Mouse (Mus musculus) NIH3T3 (cell line): ENCODE data around the gene Tmem240.
A peak's percentile ranks its signal among the peaks of the same experiment; 100 is the strongest.
"Not testable (repeated sequence)": the region's sequence is repeated elsewhere in the genome, so short reads cannot be mapped to it uniquely, and the experiment has no call there.

ENCODE experiments used
- DNase-seq: peaks from one replicate; pipeline ENCODE4 v3.0.0-alpha.2; 2012; ENCODE audit warnings: low read depth

The Tmem240 gene

DNA sequence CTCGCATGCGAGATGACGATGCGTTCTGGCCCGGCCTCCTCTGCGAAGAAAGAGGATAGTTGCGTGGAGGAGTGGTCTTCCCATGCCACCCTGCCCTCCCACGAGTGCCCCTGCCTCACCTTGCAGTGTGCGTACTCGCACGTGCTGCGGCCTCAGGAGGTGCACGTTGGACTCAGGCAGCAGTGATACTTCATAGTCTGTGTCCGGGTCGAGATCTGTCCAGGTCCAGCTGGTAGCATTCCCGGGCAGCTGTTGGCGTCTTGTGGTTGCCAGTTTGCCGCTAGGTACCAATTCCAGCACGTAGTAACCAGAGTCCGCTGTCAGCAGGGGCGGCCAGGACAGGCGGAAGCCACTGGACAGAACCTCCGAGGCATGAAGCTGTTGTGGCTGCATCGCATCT lies 36.0 kb downstream of the Tmem240 start:
- DNase-seq: no peak

DNA sequence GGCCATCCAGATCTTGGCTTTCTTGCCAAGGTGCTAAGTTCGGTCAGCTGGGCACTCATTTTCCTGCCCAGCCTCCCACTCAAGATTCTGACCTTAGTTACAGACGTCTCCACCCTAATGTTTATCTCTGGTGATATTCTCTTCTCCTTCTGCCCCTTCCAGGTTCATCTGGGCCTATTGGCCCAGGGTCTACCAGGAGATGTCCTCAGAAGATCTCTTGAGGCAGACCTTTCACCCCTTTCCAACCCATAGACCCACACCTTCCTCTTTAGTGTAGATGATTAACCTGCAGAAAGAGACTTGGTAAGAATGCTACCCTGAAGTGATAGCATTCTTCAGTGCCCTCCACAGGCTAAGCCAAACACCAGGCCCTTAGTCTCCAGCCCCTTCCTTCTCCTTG lies 37.1 kb downstream of the Tmem240 start:
- DNase-seq: no peak

DNA sequence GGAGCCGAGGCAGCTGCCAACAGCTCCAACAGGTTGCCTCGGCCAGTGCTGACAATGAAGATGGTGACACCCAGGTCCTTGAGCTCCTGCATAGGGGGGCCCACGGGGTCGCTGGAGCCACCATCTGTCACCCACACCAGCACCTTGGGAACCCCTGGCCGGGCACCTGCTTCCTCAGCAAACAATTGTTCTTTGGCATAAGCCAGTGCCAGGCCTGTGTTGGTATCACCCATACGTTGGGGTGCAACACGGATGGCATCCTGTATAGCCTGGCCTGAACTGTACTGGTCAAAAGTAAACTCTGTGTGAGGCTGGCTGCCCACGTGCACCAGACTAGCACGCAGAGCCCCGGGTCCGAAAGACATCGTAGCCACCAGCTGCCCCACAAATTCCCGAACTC lies 38.2 kb downstream of the Tmem240 start:
- no peak for DNase-seq

DNA sequence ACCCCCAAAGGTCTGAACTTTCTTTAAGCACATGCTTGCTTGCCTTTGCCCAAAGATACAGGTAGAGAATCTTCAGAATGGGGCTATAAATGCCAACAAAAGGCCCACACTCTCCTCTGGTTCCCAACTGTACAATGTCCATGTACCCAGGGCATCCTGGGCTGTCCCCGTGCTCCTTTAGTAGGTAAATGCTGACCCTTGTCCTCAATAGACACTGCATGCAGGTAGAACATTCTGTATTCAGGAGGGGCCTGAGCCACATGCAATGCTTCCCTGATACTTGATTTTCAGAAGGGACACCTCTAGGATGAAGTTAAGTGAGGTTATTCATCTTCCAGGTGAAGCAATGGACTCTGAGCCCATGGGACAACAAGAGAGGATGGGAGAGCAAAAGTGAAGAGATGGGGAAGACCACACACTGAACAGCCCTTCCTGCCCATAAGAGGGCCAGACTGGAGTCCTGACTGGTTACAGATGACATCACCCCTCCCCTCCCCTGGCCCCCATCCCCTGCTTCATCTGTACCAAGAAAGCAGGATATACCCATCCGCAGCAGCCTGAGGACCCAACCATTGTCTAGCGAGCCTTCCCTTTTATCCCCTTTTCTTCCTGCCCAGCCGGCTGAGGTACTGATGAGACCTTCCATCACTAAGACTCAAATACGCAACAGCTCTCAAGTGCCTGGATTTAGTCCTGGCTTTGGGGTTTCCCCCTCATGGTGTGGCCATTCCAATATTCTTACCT lies 38.9 kb downstream of the Tmem240 start:
- DNase-seq: no peak

DNA sequence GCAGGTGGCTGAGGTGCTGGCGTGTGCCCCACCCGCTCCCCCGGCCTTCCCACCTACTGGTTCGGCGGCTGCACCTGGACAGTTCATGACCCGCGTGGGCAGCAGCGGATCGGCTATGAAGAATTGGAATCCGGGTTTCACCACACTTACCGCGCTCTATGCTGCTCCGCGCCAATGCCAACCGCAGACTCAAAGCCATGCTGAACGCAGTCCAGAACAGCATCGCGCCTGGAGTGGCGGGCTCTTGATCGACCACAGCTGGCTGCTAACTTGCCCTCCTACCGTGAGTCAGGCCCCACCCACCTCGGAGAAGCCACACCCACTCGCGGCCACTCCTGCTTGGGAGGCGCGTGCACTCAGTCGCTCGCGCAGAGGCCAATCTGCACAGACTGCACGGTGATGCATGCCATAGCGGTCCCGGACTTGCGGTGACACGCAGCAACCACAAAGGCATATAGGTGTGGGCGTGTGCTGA lies 39.7 kb downstream of the Tmem240 start, which contains the start of gene Vwa1:
Gene Vwa1, minus strand, starts transcription at position 419 of the 475 bp plus-strand sequence.
- no peak for DNase-seq

DNA sequence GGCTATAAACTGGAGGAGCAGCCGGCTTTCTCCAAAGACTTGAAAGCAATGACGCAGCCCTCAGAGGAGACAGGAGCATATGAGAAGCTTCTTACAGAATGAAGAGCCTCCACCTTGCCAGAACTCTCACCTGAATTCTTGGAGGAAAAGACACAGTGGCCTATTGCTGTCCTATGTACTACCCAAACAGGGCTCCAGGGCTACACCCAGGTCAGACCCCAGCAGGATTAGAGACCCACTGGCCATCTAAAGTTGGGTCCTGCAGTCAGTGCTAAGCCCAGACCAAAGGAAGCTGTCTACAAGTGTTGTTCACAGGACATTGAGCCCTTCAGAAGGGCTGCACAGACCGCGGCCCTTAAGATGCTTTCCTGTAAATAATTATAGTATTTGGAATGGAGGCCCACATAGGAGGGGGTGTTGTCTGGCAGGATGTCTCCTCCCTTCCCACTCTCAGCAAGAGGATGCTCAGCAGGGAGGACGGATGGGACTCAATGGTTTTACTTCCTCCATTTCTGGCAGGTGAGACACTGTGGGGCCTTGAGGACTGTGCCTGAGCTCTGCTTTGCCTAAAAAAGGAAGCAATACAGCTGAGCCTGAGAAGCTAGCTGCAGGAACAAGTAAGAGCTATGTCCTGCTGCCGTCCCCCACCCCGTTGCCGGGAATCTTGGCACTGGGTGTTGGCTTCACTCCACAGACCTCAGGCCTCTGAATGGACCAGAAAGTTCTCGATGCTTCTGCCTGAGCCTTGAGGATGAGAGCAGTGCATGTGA lies 40.6 kb downstream of the Tmem240 start:
- peak; percentile 70 for DNase-seq

DNA sequence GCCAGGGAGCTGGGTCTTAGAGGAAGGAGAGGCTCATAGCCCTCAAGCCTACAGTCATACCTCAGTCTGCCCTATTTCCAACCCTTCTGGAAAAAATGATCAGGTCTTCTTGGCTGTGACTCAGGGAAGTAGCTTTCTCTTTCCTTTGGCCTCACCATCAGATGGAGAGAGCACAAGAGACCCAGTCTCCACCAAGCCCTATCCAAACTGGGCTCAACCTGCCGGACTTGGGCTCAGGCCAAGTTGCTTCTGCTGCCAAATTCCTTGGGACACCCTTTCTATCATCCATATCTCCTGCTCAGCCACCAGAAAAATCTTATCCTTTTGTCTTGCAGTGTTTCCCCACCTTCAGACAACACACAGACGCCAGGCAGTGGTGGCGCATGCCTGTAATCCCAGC lies 41.3 kb downstream of the Tmem240 start:
- peak; percentile 50 for DNase-seq

DNA sequence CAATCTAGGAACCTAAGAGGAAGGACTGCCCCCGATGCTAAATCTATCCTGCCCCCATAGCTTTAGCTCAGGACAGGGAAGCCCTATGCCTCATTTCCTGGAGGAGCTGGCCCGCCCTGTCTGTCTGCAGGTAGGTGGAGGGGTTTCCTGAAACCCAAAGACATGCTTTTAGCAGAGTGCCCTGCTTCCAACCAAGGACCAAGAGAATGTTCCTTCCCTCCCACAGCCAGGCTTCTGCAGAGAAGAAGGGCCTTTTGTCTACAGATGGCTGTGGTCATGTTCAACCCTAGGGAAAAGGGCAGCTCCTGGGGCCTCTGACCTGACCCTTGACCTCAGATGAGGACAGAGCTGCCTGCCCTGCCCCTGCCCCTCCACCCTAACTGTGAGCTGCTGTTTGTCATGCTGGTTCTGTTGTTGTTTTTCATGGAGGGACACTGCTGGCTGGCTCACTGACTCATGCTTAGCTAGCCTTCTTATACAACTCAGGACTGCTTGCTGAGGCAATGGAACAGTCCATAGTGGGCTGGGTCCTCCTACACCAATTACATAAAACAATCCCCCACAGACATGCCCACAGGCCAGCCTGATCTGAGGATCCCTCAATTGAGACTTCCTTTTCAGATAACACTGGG lies 42.2 kb downstream of the Tmem240 start:
- DNase-seq: peak; percentile 23

DNA sequence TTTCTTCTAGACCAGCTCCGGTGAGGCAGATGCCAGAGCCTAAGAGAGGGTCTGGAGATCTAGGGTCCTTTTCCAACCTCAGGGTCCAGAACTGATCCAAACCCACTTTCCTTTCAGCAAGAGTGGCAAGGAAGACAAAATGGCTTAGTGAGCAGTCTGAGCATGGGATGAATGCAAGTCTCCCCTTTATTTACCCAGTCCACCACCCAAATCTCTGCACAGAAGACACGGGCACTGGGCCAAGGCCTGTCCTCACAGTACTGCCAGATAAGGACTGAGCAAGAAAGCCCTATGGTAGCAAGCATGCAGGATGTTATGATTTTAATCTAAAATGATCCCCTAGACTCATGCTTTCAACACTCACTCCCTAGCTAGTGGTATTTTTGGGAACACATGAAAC lies 43.2 kb downstream of the Tmem240 start:
- peak; percentile 24 for DNase-seq

DNA sequence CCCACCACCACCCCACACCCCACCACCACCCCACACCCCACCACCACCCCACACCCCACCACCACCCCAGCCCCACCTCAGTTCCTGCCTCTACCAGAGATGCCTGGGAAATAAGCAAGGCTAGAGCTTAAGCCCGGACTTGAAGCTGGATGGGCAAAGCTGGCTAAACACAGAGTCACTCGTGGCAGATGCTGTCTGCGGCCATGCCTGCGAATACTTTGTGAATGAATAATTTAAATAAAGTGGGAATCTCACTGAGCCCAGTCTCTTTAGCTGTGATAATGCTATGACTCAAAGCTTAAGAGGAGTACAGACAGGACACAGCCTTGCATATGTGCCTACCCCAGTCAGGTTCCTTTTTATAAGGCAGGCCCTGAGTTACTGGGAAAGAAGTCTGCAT lies 44.9 kb downstream of the Tmem240 start:
- DNase-seq: peak; percentile 62

DNA sequence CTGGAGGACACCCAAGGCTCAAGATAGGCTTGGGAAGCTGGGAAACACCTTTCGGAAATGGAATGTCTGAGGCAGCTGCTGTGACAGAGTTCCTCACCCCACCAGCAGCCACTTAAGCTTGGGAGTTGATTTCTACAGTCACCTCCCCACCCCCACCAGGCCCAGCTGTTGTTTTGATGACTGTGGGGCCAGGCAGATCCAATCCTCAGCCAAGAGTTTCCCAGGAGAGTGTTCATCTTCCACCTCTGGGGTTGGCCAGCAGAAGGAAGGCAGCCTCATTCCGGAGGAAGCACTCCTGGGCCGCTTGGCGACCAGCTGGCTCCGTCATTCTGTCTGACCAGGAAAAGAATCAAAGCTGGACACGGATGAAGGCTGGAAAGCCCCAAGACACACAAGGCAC lies 46.3 kb downstream of the Tmem240 start:
- peak; percentile 63 for DNase-seq

DNA sequence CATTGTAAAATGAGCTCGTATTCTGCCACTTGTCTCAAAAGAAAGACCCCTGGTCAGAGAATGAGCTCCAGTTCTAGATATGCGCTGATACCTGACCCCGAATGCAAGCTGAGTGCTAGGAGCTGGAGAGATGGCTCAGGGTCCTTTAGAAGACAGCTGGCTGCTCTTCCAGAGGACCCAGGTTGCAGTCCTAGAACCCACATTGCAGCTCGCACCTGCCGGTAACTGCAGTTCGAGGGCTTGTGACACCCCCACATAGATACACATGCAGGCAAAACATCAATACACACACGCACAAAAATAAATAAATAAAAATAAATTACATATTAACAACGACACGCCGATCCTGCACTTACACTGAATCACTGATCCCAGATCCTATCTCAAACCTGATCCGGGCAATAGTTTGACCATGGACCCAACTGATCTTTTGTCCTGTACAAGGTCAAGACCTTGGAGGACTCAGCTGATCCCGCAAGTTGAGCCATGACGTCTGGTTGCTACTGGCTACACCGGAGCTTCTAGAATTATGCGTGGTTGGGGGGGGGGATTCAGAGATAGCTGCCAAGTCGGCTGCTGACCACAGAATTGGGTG lies 49.0 kb downstream of the Tmem240 start:
- DNase-seq: no peak

DNA sequence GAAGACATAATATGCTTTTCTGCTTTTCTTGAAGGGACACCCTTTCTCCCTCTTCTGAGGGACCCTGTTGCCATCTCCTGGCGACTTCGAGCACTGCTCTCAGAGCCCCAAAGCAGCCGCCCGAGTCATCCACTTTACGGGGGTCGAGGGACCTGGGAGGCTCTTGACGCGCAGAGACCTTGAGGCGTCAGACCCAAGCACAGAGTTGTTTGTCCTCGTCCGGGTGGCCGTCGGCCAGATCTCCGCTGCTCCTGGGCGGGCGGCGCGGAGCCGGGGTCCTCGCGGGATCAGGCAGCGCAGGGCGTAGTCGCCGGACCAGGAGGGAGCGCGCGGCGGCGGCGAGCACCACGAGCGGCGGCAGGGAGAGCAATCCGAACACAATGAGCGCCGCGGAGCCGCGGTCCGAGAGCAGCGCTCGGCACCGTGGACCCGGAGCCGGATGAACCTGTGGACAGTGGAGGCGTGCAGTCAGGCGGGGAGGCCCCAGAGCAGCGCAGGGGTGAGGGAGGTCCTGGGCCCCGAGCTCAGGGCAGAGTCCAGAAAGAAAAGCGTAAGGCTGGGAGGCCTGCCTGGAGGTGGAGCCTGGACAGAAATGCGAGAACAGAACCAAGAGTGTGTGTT lies 49.6 kb downstream of the Tmem240 start:
- DNase-seq: peak; percentile 82

DNA sequence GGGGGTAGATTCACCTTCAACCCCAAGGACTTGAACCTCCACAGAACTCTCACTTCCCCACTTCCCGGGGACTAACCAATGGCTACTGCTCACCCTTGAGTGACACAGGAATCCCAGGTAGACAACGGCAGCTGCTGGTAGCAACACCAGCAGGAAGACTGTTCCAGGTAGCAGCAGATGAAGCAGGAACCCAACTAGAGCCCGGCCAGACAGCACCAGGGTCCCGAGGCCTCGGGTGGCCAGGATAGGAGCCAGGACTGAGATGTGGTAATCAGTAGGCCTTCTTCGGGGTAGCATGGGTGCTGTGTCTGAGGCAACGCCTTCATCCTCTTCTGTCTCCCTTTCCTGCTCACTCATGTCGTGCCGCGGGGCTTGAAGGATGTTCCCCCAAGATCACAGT lies 50.6 kb downstream of the Tmem240 start:
- no peak for DNase-seq

DNA sequence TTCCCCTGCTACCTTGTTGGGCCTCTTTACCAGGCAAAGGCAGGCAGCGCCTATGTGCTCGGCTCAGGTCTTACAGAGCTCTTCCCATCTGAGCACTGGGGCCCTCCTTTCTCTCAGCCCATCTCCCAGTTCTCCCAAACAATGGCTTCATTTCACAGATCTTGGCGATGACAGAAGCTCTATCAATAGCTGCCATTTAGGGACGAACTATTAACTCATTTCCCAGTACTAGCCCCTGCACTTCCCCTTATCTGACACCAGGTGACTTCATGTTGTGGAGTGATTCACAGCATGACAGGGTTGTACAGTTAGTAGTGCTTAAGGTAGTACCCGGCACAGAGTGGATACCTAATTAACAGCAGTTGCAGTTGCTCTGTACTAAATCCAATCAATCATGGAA lies 51.2 kb downstream of the Tmem240 start, which contains the start of gene Tmem88b:
Gene Tmem88b, minus strand, starts transcription at position 56 of the 400 bp plus-strand sequence.
- DNase-seq: no peak

DNA sequence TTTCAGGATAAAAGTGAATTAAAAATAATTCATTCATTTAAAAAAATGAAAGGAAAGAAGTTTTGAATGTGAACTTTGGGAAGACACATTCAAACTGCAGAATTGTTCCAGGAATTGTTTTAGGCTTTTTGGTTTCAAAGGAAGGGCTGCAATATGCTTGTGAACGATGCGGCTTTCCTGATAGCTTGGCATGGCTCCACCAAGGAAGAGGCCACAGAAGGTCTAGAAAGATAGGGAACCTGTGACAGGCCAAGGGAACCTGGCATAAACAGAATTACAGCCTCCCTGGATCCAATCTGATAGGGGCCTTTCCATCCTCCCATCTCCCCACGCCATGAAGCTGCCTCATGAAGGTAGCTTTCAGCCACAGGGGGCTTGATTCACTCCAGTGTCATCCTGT lies 53.7 kb downstream of the Tmem240 start:
- DNase-seq: no peak

DNA sequence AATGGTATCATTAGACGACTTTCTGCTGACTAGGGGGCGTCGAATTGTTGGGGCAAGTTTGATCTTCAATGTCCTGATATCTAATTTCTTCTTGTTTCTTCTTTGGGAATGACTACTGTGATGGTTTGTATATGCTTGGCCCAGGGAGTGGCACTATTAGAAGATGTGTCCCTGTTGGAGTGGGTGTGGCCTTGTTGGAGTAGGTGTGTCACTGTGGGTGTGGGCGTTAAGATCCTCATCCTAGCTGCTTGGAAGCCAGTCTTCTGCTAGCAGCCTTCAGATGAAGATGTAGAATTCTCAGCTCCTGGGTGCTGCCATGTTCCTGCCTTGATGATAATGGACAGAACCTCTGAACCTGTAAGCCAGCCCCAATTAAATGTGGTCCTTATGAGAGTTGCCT lies 54.2 kb downstream of the Tmem240 start:
- DNase-seq: not testable (repeated sequence)

DNA sequence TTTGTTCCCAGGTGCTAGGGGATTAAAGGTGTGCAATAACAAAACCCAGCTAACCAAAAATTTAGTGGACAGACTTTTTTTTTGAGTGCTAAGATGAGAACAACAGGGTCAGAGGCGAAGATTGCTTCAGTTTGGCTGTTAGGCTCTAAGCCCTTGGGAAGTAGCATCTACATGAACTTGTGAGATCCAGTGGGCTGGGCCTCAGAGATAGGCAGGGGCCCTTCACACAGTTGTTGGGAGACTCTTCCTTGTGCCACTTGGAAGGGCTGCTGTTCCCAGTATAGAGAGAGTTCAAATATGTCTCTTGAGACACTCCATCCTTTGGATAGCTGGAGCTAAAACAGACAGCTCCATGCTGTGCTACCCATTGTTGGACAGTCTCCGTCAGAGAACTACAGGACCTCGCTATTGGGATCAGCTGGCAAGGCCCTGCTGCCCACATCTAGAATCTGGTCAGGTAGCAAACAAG lies 55.5 kb downstream of the Tmem240 start, which contains the start of gene Ankrd65:
Gene Ankrd65, plus strand, starts transcription at position 419 of the 469 bp plus-strand sequence.
- no peak for DNase-seq
